Mouse (Mus musculus) cerebellum, adult 2 months (tissue): ENCODE measurements around the gene Xpr1. TPM values are rescaled to one million over a fixed set of nuclear protein-coding genes. Genes with fewer than 3 reads are reported as not detected.

Experiments used
- DNase-seq, 2 experiments: peaks; one replicate each; pipeline ENCODE4 v3.0.0; 2021
- H3K27ac ChIP-seq: fragments of 200-500 bp; 2 replicates; pipeline ENCODE4 v1.5.1; 2012; ENCODE audit warnings: low read length, control low read depth, inconsistent platforms; ENCODE audit not compliant: insufficient read depth
- H3K27me3 ChIP-seq: fragments of 200-500 bp; 2 replicates; pipeline ENCODE4 v1.6.1; 2012; ENCODE audit warnings: inconsistent platforms, mild to moderate bottlenecking, low read length, moderate library complexity; ENCODE audit not compliant: control insufficient read depth, insufficient read depth
- H3K4me1 ChIP-seq: fragments of 200-500 bp; 2 replicates; pipeline ENCODE4 v1.6.1; 2011; ENCODE audit warnings: low read length; ENCODE audit not compliant: control insufficient read depth, insufficient read depth
- H3K4me3 ChIP-seq: fragments of 200-500 bp; replicated peaks from 2 replicates; pipeline ENCODE3; 2011; ENCODE audit warnings: mild to moderate bottlenecking, low read depth, low read length, control low read depth; ENCODE audit not compliant: insufficient read depth
- CTCF ChIP-seq: fragments of 200-500 bp; IDR thresholded peaks from 2 replicates; pipeline ENCODE4 v1.5.1; 2011; ENCODE audit warnings: low read depth, mild to moderate bottlenecking, control low read depth, low read length, moderate library complexity, borderline replicate concordance; ENCODE audit not compliant: insufficient read depth
- POLR2A ChIP-seq: fragments of 200-500 bp; IDR thresholded peaks from 2 replicates; pipeline ENCODE4 v1.6.1; 2011; ENCODE audit warnings: low read length, control low read depth, borderline replicate concordance; ENCODE audit not compliant: insufficient read depth
- WGBS: fragments of 180-500 bp; shearing (Covaris S2); methylation state at CpG from one replicate; pipeline ENCODE4 v1.1.7; 2018; 5-methylcytosine and 5-hydroxymethylcytosine counted together
- polyA plus RNA-seq: library from polyadenylated mRNA; depleted of rRNA; stranded (reverse); fragments of >200 nt; gene quantifications from 2 replicates; pipeline ENCODE4 v1.2.3, GENCODE M21; 2012

The Xpr1 gene
- polyA plus RNA-seq, 1 experiment = 30.6 TPM

DNA sequence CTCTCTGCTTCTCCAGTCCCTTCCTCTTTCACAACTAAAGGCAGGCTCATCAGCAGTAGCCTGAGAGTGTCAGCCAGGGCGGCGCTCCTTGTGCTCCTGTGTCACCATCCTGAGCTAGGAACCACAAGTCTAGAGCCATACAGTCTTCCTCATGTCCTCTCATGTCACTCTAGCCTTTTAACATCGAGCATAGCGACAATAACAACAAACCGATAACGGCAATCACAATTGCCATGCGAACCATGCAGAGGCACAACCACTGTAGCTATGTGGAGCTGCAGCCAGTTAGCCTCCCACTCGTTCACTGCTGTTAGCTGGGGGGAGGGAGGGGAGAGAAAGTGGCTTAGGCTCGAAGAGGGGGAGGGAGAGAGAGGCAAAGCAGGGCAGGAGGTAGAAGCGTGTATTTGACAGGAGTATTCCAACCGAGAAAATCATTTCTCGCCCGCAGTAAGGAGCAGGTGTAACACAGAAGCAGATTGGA lies 25.3 kb upstream of the Xpr1 start:
- WGBS = 57% methylated on average over 13 of the region's 13 CpGs
- Histone ChIP-seq H3K27ac (no peak overlapping the region), H3K4me3 (no peak overlapping the region), H3K4me1 (no peaks in the 10 kb centered on the region), H3K27me3 (no peaks in the 10 kb centered on the region)
- no peak for DNase-seq
- TF ChIP-seq POLR2A (no peak), CTCF (no peak)

DNA sequence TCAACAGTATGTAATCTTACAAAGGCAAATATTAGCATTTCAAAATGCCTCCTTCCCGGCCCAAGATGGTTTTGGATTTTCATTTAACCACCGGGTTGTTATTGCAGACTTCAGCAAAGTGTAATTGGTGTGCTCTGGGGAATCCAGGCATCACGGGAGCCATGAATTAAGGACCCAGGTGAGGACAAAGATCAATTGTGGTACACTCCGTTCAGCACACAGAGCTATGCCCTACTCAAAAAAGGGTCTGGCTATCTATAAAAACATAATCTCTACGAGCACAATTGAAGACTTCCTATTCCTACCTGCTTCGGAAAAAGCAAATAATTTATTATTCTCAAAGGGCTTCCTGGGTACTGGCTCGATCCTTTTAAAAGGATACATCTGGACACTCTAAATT lies 22.3 kb upstream of the Xpr1 start:
- Histone ChIP-seq H3K27ac (no peak overlapping the region), H3K4me3 (no peak overlapping the region), H3K4me1 (no peaks in the 10 kb centered on the region), H3K27me3 (no peaks in the 10 kb centered on the region)
- 90% methylated on average over 7 of the region's 7 CpGs for whole genome bisulfite sequencing
- DNase-seq = no peak
- TF ChIP-seq POLR2A (no peak), CTCF (no peak)

DNA sequence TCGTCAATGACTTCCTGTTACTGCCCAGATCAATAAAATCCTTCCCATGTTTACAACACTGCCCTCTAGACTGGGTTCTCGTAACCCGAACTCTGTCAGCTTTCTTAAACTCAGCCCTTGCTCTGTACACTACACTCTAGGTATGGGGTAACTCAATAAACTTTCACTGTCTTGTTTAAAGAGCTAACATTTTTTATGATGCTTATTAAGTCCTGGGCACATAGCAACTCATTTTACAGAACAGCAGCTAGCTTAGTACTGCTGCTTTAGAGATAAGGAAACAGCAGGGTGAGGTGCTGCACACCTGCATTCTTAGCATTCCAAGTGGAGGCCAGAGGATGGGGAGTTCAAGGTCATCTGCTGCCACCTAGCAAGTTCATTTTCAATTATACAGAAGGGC lies 21.3 kb upstream of the Xpr1 start:
- no peaks in the 10 kb centered on the region for H3K4me1 ChIP-seq

DNA sequence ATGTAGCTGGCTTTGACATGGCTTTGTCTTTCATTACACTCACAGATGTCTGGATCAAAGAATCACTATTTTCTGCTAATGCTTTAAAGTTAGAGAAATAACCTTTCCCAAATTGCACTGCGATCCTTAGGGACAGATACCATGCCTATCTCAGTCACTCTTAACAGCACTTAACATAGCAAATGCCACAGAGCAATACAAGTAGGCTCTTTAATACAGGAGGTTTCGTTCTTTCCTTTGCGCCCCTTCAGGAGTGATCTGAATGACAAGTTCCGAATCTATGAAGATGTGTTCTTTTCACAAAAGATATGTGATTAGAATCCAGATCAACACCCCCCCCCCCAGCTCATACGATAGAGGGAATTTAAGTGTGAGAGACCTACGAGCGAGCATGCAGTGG lies 12.1 kb upstream of the Xpr1 start:
- no peak for DNase-seq
- H3K27me3 ChIP-seq = no peaks in the 10 kb centered on the region

More for the DNA sequence above, 21.3 kb upstream of the Xpr1 start:
- no peak for DNase-seq
- WGBS = 86% methylated on average over 3 of the region's 3 CpGs
- H3K27ac ChIP-seq = no peak overlapping the region
- TF ChIP-seq CTCF (no peak), POLR2A (no peak)
- H3K4me3 ChIP-seq = no peak overlapping the region
- no peaks in the 10 kb centered on the region for H3K27me3 ChIP-seq

DNA sequence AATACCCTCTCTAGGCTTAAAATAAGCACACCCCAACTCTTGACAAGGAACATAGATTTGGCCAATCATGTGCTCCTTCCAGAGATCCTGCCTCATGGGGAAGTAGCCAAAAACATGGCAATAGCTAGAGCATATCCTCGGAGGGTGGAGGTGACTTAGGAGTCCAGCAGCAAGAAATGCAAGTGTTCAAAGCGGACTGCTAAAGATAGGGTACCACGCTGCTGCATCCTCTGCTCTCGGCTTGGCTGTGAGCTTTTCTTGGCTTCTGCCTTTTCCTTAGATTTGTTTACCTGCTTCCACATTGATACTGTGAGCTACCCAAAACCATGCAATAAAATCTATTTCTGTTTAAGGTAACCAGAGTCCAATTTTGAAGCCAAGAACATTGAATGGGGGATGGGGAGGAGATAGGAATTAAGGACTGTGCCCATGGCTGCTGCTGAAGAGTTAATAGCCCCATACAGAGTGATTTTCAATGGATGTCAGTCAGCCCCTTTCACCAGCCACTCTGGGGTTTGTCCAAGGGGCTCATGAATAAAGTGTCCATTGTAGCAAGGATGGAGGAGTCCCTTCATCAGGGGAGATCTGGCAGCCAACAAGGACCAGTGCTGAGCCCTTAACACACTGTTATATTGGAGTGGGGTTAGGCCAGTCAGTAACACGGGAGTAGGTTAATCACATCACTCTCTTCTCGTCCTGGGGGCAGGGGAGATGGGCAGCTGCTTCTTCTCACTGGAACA lies 10.1 kb upstream of the Xpr1 start:
- TF ChIP-seq CTCF (no peak), POLR2A (no peak)
- Histone ChIP-seq H3K27ac (no peak overlapping the region), H3K4me1 (no peaks in the 10 kb centered on the region), H3K27me3 (no peaks in the 10 kb centered on the region), H3K4me3 (no peak overlapping the region)
- DNase-seq = no peak
- WGBS = 54% methylated on average over 6 of the region's 6 CpGs

More for the DNA sequence above, 12.1 kb upstream of the Xpr1 start:
- WGBS = 80% methylated on average over 7 of the region's 7 CpGs
- TF ChIP-seq POLR2A (no peak), CTCF (no peak)
- no peak overlapping the region for H3K27ac ChIP-seq
- no peaks in the 10 kb centered on the region for H3K4me1 ChIP-seq
- H3K4me3 ChIP-seq = no peak overlapping the region

DNA sequence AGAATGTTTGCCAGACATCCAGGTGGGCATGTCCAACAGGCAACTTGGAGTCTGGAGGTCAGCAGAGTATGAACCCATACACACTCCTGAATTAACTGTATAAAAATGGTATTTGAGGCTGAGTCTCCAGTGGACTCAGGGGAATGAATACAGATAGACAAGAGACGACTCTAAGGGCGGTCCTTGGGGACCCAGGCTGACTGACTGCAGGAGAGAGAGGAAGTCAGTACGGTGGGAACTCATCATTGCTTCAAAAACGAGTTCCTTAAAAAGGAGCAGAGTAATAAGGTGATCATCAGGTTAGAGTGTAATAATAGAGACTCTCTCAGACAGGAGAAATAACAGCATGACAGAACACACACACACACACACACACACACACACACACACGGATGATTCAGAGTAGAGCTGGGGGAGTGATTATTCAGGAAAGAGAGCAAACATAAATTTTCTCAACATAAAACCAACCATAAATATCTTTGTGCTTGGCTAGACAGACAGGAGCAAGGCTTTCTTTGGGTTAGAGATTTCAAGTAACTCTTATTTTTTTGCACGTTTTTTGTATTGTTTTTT lies 8.6 kb upstream of the Xpr1 start:
- 53% methylated on average over 6 of the region's 6 CpGs for WGBS
- no peak for DNase-seq
- no peaks in the 10 kb centered on the region for H3K27me3 ChIP-seq
- no peak for TF ChIP-seq POLR2A
- no peak for TF ChIP-seq CTCF
- no peak overlapping the region for H3K4me3 ChIP-seq
- H3K4me1 ChIP-seq = no peaks in the 10 kb centered on the region
- no peak overlapping the region for H3K27ac ChIP-seq

DNA sequence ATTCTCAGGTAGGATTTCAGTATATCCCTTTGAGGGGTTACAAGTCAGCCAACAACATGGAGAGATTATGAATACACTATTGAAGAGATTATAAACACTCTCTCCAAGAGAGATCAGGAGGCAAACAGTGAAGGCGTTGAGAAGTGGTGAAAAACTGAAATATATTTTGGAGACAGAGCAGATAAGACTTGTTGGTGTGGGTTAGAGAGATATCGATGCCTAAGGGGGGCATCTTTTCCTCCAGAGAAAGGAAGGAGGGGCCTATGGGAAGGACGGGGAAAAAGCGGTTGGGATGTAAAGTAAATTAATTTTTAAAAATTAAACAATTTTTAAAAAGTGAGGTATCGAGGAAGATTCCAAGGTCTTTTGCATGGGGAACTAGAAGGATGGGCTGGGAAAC lies 8.1 kb upstream of the Xpr1 start:
- no peaks in the 10 kb centered on the region for H3K4me1 ChIP-seq
- no peak overlapping the region for H3K27ac ChIP-seq
- DNase-seq = no peak
- H3K4me3 ChIP-seq = no peak overlapping the region
- 90% methylated on average over 5 of the region's 5 CpGs for WGBS
- no peak for TF ChIP-seq CTCF
- TF ChIP-seq POLR2A = no peak
- no peaks in the 10 kb centered on the region for H3K27me3 ChIP-seq

DNA sequence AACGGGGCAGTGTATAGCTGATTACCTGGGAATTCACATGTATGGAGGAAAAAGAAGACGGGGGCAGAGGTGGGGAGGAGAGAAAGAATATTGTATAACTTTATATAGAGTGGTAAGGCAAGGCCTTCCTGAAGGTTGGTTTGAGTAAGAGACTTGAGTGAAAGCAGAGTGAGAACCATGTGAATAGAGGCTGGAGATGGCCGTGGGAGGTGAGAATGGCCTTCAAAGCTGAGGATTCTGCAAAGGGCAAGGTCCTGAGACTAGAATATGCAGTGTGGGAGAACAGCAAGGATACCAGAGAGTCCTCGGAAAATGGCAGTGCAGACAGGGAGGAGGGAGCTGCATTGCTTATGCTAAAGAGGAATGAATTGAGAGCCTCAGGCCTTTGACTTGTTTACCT lies 6.6 kb upstream of the Xpr1 start:
- Histone ChIP-seq H3K27me3 (no peaks in the 10 kb centered on the region), H3K4me3 (no peak overlapping the region), H3K27ac (no peak overlapping the region), H3K4me1 (no peaks in the 10 kb centered on the region)
- no peak for TF ChIP-seq POLR2A
- TF ChIP-seq CTCF = no peak
- 82% methylated on average over 4 of the region's 4 CpGs for WGBS
- no peak for DNase-seq
